Mouse (Mus musculus) midbrain, embryonic 14.5 days (tissue): ENCODE results near the gene Mpp2. TPM values are rescaled to one million over a fixed set of nuclear protein-coding genes. Genes with fewer than 3 reads are reported as not detected.

ENCODE experiments used
- polyA plus RNA-seq: library from polyadenylated mRNA; unstranded; fragments of >200 nt; fragmentation: Nextera tagmentation; extraction: Ambion mirVana; gene quantifications from 2 replicates; pipeline ENCODE4 v1.2.1, GENCODE M21; 2014

The Mpp2 gene
- polyA plus RNA-seq, 1 experiment from 2014 or later: 22.5 TPM

Other genes starting within 250 kb of the Mpp2 start
- gene Meox1, start 194.1 kb downstream of the Mpp2 start, polyA plus RNA-seq: 0.25 and 0.40 TPM in 2 replicates
- not detected in 2 replicates for gene Sost, start 121.5 kb downstream of the Mpp2 start, polyA plus RNA-seq
- gene Cfap97d1, start 104.2 kb downstream of the Mpp2 start, polyA plus RNA-seq: not detected in 2 replicates
- gene Dusp3, start 101.5 kb downstream of the Mpp2 start, polyA plus RNA-seq: 16.5 and 17.2 TPM in 2 replicates
- gene Mpp3, start 60.1 kb downstream of the Mpp2 start, polyA plus RNA-seq: 45.4 and 54.2 TPM in 2 replicates
- gene Cd300lg, start 47.0 kb downstream of the Mpp2 start, polyA plus RNA-seq: 0.15 and 0.17 TPM in 2 replicates
- not detected in 2 replicates for gene Ppy, start 12.8 kb upstream of the Mpp2 start, polyA plus RNA-seq
- gene Pyy, start 19.3 kb upstream of the Mpp2 start, polyA plus RNA-seq: not detected in 2 replicates
- gene Nags, start 57.0 kb upstream of the Mpp2 start, polyA plus RNA-seq: 0.08 TPM in 1 of 2 replicates, not detected in the other
- 32.8 and 36.1 TPM in 2 replicates for gene Tmem101, start 67.9 kb upstream of the Mpp2 start, polyA plus RNA-seq
- gene Lsm12, start 96.8 kb upstream of the Mpp2 start, polyA plus RNA-seq: 76.0 and 80.9 TPM in 2 replicates
- 31.6 and 43.7 TPM in 2 replicates for gene G6pc3, start 101.1 kb upstream of the Mpp2 start, polyA plus RNA-seq
- gene Hdac5, start 141.7 kb upstream of the Mpp2 start, polyA plus RNA-seq: 54.4 and 56.6 TPM in 2 replicates
- gene BC030867, start 160.4 kb upstream of the Mpp2 start, polyA plus RNA-seq: 2.6 and 3.0 TPM in 2 replicates
- gene Asb16, start 180.2 kb upstream of the Mpp2 start, polyA plus RNA-seq: 0.12 TPM in 1 of 2 replicates, not detected in the other
- gene Tmub2, start 196.4 kb upstream of the Mpp2 start, polyA plus RNA-seq: 76.4 and 78.4 TPM in 2 replicates
- gene Atxn7l3, start 208.1 kb upstream of the Mpp2 start, polyA plus RNA-seq: 38.5 and 42.4 TPM in 2 replicates
- gene Ubtf, start 231.2 kb upstream of the Mpp2 start, polyA plus RNA-seq: 77.6 and 84.4 TPM in 2 replicates